Comparison of ENCODE assay signal across 28 mouse cellular contexts in genomic region chr1:182191181-182191580, GRCm38 (mm10). TPM values are rescaled to one million over a fixed set of nuclear protein-coding genes. Genes with fewer than 3 reads are reported as not detected.
DNase-seq lines count a peak whose midpoint lies in the region; ATAC-seq and TF ChIP-seq lines count a peak whose summit lies in the region.
"Had no signal": no experiment of that assay in that cellular context is flagged by ENCODE, and none has a peak within 500 bp of the region (broad histone marks: within the 10 kb centered on the region; RNA-seq: fewer than 3 reads in every experiment).

No protein-coding gene starts in this region.

- no peak overlapping the region for H3K9ac ChIP-seq in ES-E14 (ENCODE audit: insufficient read depth, low read depth, low read length, poor library complexity, severe bottlenecking)
- H3K9ac ChIP-seq in liver, embryonic 11.5 days (ENCODE audit: low read depth, low read length): no peak overlapping the region
- H3K9ac ChIP-seq: embryonic facial prominence, embryonic 13.5 days; forebrain, embryonic 12.5 days; heart, embryonic 12.5 days; hindbrain, embryonic 15.5 days had no signal

- no peak for ATAC-seq in CD4-positive, CD25-positive, alpha-beta regulatory T cell, adult 4 months
- no peak for ATAC-seq in liver, embryonic 11.5 days (replicated peaks; ENCODE audit: low FRiP score)
- ATAC-seq: activated CD4-positive, CD25-positive, alpha-beta regulatory T cell, adult 4 months; forebrain, embryonic 16.5 days; inflammation-experienced regulatory T-cells, adult 6 months had no signal

- TF ChIP-seq POLR2A in brain, embryonic 14.5 days (IDR thresholded peaks at IDR 0.05; ENCODE audit: borderline replicate concordance, extremely low read depth, insufficient read depth, insufficient read length, poor library complexity, severe bottlenecking): no peak
- no peak for TF ChIP-seq POLR2A in thymus, adult 2 months (IDR thresholded peaks at IDR 0.05; ENCODE audit: control insufficient read depth, extremely low read depth, insufficient read depth, low read length, poor library complexity)

- intact Hi-C loops in gastrocnemius, adult 2 months (cut with DNase I): no loop called here

- peaks cover 0 to 3% of the 10 kb centered on the region in 2 experiments; a peak in 1 of 4 replicates for H3K4me1 ChIP-seq in ES-E14 (ENCODE audit: control insufficient read depth in 2 of 2, insufficient read depth in 2 of 2, low read length in 2 of 2, poor library complexity in 1 of 2)
- H3K4me1 ChIP-seq in thymus, adult 2 months (replicated peaks; ENCODE audit: control insufficient read depth, insufficient read depth, low read length): no peaks in the 10 kb centered on the region
- H3K4me1 ChIP-seq in liver, embryonic 11.5 days (replicated peaks; ENCODE audit: control insufficient read depth, insufficient read depth, low read length): peaks cover 4% of the 10 kb centered on the region
- H3K4me1 ChIP-seq: embryonic facial prominence, embryonic 13.5 days; forebrain, embryonic 12.5 days; hindbrain, embryonic 15.5 days had no signal

- peaks cover 4% of the 10 kb centered on the region; the same call in 1 of the 2 replicates for H3K9me3 ChIP-seq in ES-E14 (ENCODE audit: control insufficient read depth, insufficient read depth, low read depth, low read length)
- no peaks in the 10 kb centered on the region for H3K9me3 ChIP-seq in liver, embryonic 11.5 days (ENCODE audit: control insufficient read depth, low read length)
- H3K9me3 ChIP-seq: forebrain, embryonic 12.5 days; hindbrain, embryonic 15.5 days had no signal

- in situ Hi-C loops in ES-E14 (cut with MboI; ENCODE audit: low sequenced_read_pairs in 2 of 2, unreplicated experiment in 2 of 2): no loop called here

- TF ChIP-seq CTCF in brain, embryonic 14.5 days (IDR thresholded peaks at IDR 0.05; ENCODE audit: borderline replicate concordance, extremely low read depth, insufficient read depth, insufficient read length): no peak
- no peak for TF ChIP-seq CTCF in thymus, adult 2 months (IDR thresholded peaks at IDR 0.05; ENCODE audit: borderline replicate concordance, control insufficient read depth, extremely low read depth, insufficient read depth, low read length, poor library complexity)
- TF ChIP-seq CTCF in gastrocnemius, adult 2 months (IDR thresholded peaks at IDR 0.05): no peak

- DNase-seq in CD4-positive, CD25-positive, alpha-beta regulatory T cell, adult 2 months (ENCODE audit: low read depth, low spot score): peak; percentile 47
- peak; percentile 10 for DNase-seq in A20 (ENCODE audit: low read depth, low spot score)
- peak; percentile 36 for DNase-seq in ES-E14 (ENCODE audit: low read depth, low spot score)
- DNase-seq in brain, embryonic 14.5 days (ENCODE audit: low read depth): peak; percentile 5
- DNase-seq in thymus, adult 2 months: no peak
- DNase-seq in gastrocnemius, adult 2 months: no peak
- no peak for DNase-seq in liver, embryonic 11.5 days (ENCODE audit: low spot score)
- DNase-seq: adrenal gland, postnatal 14 days; cerebellum, adult 18-20 months; cerebellum, adult 9-11 months; cerebellum, postnatal 36 days; gastrocnemius, postnatal 14 days had no signal

- peak overlapping the region; percentile 50; the same call in 1 of the 2 replicates for H3K27ac ChIP-seq in ES-E14 (ENCODE audit: insufficient read depth, low read depth, low read length, poor library complexity, severe bottlenecking)
- H3K27ac ChIP-seq in thymus, adult 2 months (ENCODE audit: control insufficient read depth, insufficient read depth, low read length): no peak overlapping the region
- H3K27ac ChIP-seq in gastrocnemius, adult 2 months: no peak overlapping the region
- no peak overlapping the region for H3K27ac ChIP-seq in liver, embryonic 11.5 days (ENCODE audit: low read depth, low read length)
- H3K27ac ChIP-seq: embryonic facial prominence, embryonic 13.5 days; forebrain, embryonic 12.5 days; hindbrain, embryonic 15.5 days had no signal

- H3K4me3 ChIP-seq in ES-E14 (ENCODE audit: insufficient read depth in 1 of 2, low read depth in 1 of 2, low read length in 2 of 2, poor library complexity in 1 of 2, severe bottlenecking in 1 of 2): no peak overlapping the region
- H3K4me3 ChIP-seq in thymus, adult 2 months (ENCODE audit: control insufficient read depth, insufficient read depth, low read length): no peak overlapping the region
- H3K4me3 ChIP-seq in gastrocnemius, adult 2 months: no peak overlapping the region
- no peak overlapping the region for H3K4me3 ChIP-seq in liver, embryonic 11.5 days (ENCODE audit: low read depth, low read length)
- H3K4me3 ChIP-seq: embryonic facial prominence, embryonic 13.5 days; forebrain, embryonic 12.5 days; heart, embryonic 12.5 days; hindbrain, embryonic 15.5 days had no signal

- H3K27me3 ChIP-seq in thymus, adult 2 months (ENCODE audit: control insufficient read depth, insufficient read depth, low read length): no peaks in the 10 kb centered on the region
- no peaks in the 10 kb centered on the region for H3K27me3 ChIP-seq in liver, embryonic 11.5 days (replicated peaks; ENCODE audit: control insufficient read depth, insufficient read depth, low read length)
- H3K27me3 ChIP-seq: embryonic facial prominence, embryonic 13.5 days; forebrain, embryonic 12.5 days; heart, embryonic 12.5 days; hindbrain, embryonic 15.5 days had no signal

- WGBS in thymus, adult 2 months: 34% methylated on average over 5 of the region's 5 CpGs
- 59% methylated on average over 4 of the region's 5 CpGs for WGBS in liver, embryonic 11.5 days

- H3K4me2 ChIP-seq in liver, embryonic 11.5 days: no peak overlapping the region
- H3K4me2 ChIP-seq: embryonic facial prominence, embryonic 13.5 days; forebrain, embryonic 12.5 days; heart, embryonic 12.5 days; hindbrain, embryonic 15.5 days had no signal

- no peaks in the 10 kb centered on the region; the same call in 1 of the 2 replicates for H3K36me3 ChIP-seq in ES-E14 (ENCODE audit: control insufficient read depth, insufficient read depth, low read length, poor library complexity, severe bottlenecking)
- H3K36me3 ChIP-seq in thymus, adult 2 months (ENCODE audit: control insufficient read depth, insufficient read depth, low read length): no peaks in the 10 kb centered on the region
- H3K36me3 ChIP-seq in liver, embryonic 11.5 days (ENCODE audit: control insufficient read depth, insufficient read depth, low read length): no peaks in the 10 kb centered on the region
- H3K36me3 ChIP-seq: embryonic facial prominence, embryonic 13.5 days; forebrain, embryonic 12.5 days; heart, embryonic 12.5 days; hindbrain, embryonic 15.5 days had no signal

TF ChIP-seq in ES-E14, 5 proteins besides CTCF, POLR2A, EP300 and RAD21:
- TF ChIP-seq HCFC1 (IDR thresholded peaks at IDR 0.05; ENCODE audit: borderline replicate concordance, insufficient read depth, low read length) (no peak), MAFK (IDR thresholded peaks at IDR 0.05; ENCODE audit: insufficient read depth, low read depth, low read length) (no peak), ZC3H11A (IDR thresholded peaks at IDR 0.05; ENCODE audit: borderline replicate concordance, low read depth, low read length) (no peak), ZNF384 (IDR thresholded peaks at IDR 0.05; ENCODE audit: low read depth, low read length) (no peak), CHD2 (IDR thresholded peaks at IDR 0.05; ENCODE audit: low read depth, low read length) (no peak)
TF ChIP-seq in ES-E14: peak in this region for 0.

RNA-seq across cellular contexts. Expression of gene Vmn1r1, which starts 26.9 kb away (rescaled TPM):
- polyA plus RNA-seq in CD4-positive, CD25-positive, alpha-beta regulatory T cell, adult 4 months (2017; shearing (Covaris generic)): under 1 TPM in 1 of 2 experiments, not detected in 1; 0.11 TPM
- total RNA-seq in ES-E14 (2012; rRNA removed): 0.04 TPM in 1 of 2 replicates, not detected in the other
- polyA plus RNA-seq in brain, embryonic 14.5 days (2012; rRNA removed): not detected in 2 replicates
- not detected in 2 replicates for polyA plus RNA-seq in thymus, adult 2 months (2012; rRNA removed)
- total RNA-seq in gastrocnemius, adult 2 months (2021): not detected
- not detected in 2 replicates for polyA plus RNA-seq in liver, embryonic 11.5 days (2014; fragmentation: Nextera tagmentation; extraction: Ambion mirVana)
- total RNA-seq: adrenal gland, adult 18-20 months; adrenal gland, postnatal 14 days; gastrocnemius, postnatal 14 days; granulocyte monocyte progenitor cell, adult 5-6 weeks; heart, adult 8-10 months; heart, postnatal 25 days had no signal
- polyA plus RNA-seq: activated CD4-positive, CD25-positive, alpha-beta regulatory T cell, adult 4 months; C2C12; embryonic facial prominence, embryonic 13.5 days; forebrain, embryonic 12.5 days; forebrain, embryonic 16.5 days; frontal cortex, adult 2 months; heart, embryonic 12.5 days; heart, embryonic 16.5 days; hindbrain, embryonic 11.5 days; hindbrain, embryonic 15.5 days; inflammation-experienced regulatory T-cells, adult 6 months had no signal

Comparison
In these comparisons a context has a peak if more than half of its experiments do, and no peak if none do; other contexts are left out.
1. DNase-seq: peak in CD4-positive, CD25-positive, alpha-beta regulatory T cell, adult 2 months (single experiment), A20 (single experiment), ES-E14 (single experiment) and brain, embryonic 14.5 days (single experiment); none in thymus, adult 2 months (single experiment), gastrocnemius, adult 2 months (single experiment) and liver, embryonic 11.5 days (single experiment).